Mouse (Mus musculus) layer of hippocampus, adult 9-10 months (tissue): Measurements from ENCODE around the gene Gpr12.
"Not testable (repeated sequence)": the region's sequence is repeated elsewhere in the genome, so short reads cannot be mapped to it uniquely, and the experiment has no call there.

Experiments used
- DNase-seq: peaks from one replicate; pipeline ENCODE4 v3.0.0; 2022; ENCODE audit warnings: low spot score

Gene Gpr12

GRCm38 (mm10) chr5:146586357-146587070 lies 1.5 kb upstream of the Gpr12 start:
- no peak for DNase-seq

GRCm38 (mm10) chr5:146585307-146585651 lies 240 bp upstream of the Gpr12 start:
- no peak for DNase-seq

GRCm38 (mm10) chr5:146584156-146584477 lies 922 bp downstream of the Gpr12 start:
- no peak for DNase-seq

- DNase-seq = no peak
These were observed 8.4 kb downstream of the Gpr12 start for GRCm38 (mm10) chr5:146576668-146577067.

GRCm38 (mm10) chr5:146572735-146573042 lies 12.3 kb downstream of the Gpr12 start:
- not testable (repeated sequence) for DNase-seq

GRCm38 (mm10) chr5:146571830-146572734 lies 13.0 kb downstream of the Gpr12 start:
- peak; percentile 75 for DNase-seq

- not testable (repeated sequence) for DNase-seq
These were observed 14.9 kb downstream of the Gpr12 start for GRCm38 (mm10) chr5:146570179-146570578.

- no peak for DNase-seq
These were observed 18.0 kb downstream of the Gpr12 start for GRCm38 (mm10) chr5:146567054-146567453.

- DNase-seq = no peak
These were observed 20.8 kb downstream of the Gpr12 start for GRCm38 (mm10) chr5:146564259-146564658.

GRCm38 (mm10) chr5:146555836-146556235 lies 29.2 kb downstream of the Gpr12 start, which contains the start of gene Gm3415:
TSS of gene Gm3415 (plus strand) at chr5:146556136.
- DNase-seq = not testable (repeated sequence)

- not testable (repeated sequence) for DNase-seq
These were observed 47.7 kb downstream of the Gpr12 start, which contains the start of gene Gm3409 for GRCm38 (mm10) chr5:146537347-146537746. TSS of gene Gm3409 (plus strand) at chr5:146537647.
